8 mouse cellular contexts compared by ENCODE assay signal in the genomic region with DNA sequence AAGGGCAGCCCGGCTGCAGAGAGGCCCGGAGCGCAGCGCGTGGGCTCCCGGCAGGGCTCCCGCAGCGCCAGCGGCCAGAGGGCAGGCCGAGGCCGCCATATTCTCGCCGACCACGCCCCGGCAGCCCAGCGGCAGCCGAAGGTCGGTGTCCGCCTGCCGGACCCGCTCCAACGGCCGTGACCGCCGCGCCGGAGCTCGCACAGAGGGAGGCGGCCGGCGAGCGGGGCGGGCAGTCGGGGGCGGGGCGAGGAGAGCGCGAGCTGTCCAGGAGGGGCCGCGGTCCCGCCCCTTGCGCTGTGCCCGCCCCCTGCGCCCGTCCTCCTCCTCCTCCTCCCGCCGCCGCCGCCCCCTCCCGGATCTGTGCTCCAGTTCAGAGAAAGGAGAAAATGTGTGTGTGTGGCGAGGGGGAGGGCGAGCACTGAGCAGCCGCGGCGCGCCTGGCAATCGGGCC. TPM values are rescaled to one million over a fixed set of nuclear protein-coding genes. Genes with fewer than 3 reads are reported as not detected.
DNase-seq lines count a peak whose midpoint lies in the region; ATAC-seq and TF ChIP-seq lines count a peak whose summit lies in the region.

No protein-coding gene starts in this region.

- in situ Hi-C loops in Patski (cut with MboI; ENCODE audit: low pct_unique_long_range_greater_than_20kb): no loop called here

- CTCF ChIA-PET in Patski (lab: Charles Lee): no interaction called here

- POLR2A ChIA-PET in Patski (lab: Charles Lee): interaction anchor here (0.9 to 1.4 kb wide), 2 partner anchors 62 to 66 kb away, joined by 3 read pairs; no protein-coding TSS in a partner anchor

- peak; percentile 95 for ATAC-seq in Patski
- ATAC-seq in hindbrain, embryonic 13.5 days (ENCODE audit: low FRiP score): peak; percentile 90

- peak; percentile 33 for DNase-seq in Patski (ENCODE audit: low read depth, low spot score)
- DNase-seq in cerebellum, postnatal 10 days: peak; percentile 97 to 99
- peak; percentile 69 to 81 for DNase-seq in frontal cortex, postnatal 14 days (ENCODE audit: low spot score in 2 of 2)
- peak; percentile 80 for DNase-seq in left cerebral cortex, adult 11 months (ENCODE audit: low spot score)
- peak; percentile 95 for DNase-seq in lung, postnatal 36 days
- peak; percentile 95 for DNase-seq in retina, postnatal 1 day
- peak; percentile 88 for DNase-seq in thymus, postnatal 4 days

- TF ChIP-seq CTCF in Patski (IDR thresholded peaks at IDR 0.05): no peak

- 0% methylated on average over 21 of the region's 57 CpGs for WGBS in hindbrain, embryonic 13.5 days

- peak overlapping the region; percentile 80 for H3K4me2 ChIP-seq in hindbrain, embryonic 13.5 days

- H3K4me3 ChIP-seq in hindbrain, embryonic 13.5 days: peak overlapping the region; percentile 93

- peak overlapping the region; percentile 100 for H3K9ac ChIP-seq in hindbrain, embryonic 13.5 days

- peak overlapping the region; percentile 99 for H3K27ac ChIP-seq in hindbrain, embryonic 13.5 days

- no peaks in the 10 kb centered on the region for H3K36me3 ChIP-seq in hindbrain, embryonic 13.5 days

- peaks cover 21% of the 10 kb centered on the region for H3K4me1 ChIP-seq in hindbrain, embryonic 13.5 days (replicated peaks)

- H3K27me3 ChIP-seq in Patski: no peaks in the 10 kb centered on the region
- H3K27me3 ChIP-seq in hindbrain, embryonic 13.5 days: no peaks in the 10 kb centered on the region

- no peaks in the 10 kb centered on the region for H3K9me3 ChIP-seq in hindbrain, embryonic 13.5 days

RNA-seq across cellular contexts. Expression of a gene that starts 0.3 kb away (rescaled TPM):
- 76.6 TPM for polyA plus RNA-seq in Patski (2021)
- 78.7 and 79.8 TPM in 2 replicates for polyA plus RNA-seq in hindbrain, embryonic 13.5 days (2015; fragmentation: Nextera tagmentation; extraction: Ambion mirVana)

Comparison
In these comparisons a context has a peak if more than half of its experiments do, and no peak if none do; other contexts are left out.
1. Peak in every context shown above with its lines: DNase-seq, ATAC-seq, H3K4me3 ChIP-seq and H3K27ac ChIP-seq.
2. DNase-seq: peak in every context shown above with its lines; median percentile 98 in cerebellum, postnatal 10 days; 95 in lung, postnatal 36 days; 95 in retina, postnatal 1 day; 88 in thymus, postnatal 4 days; 80 in left cerebral cortex, adult 11 months; 75 in frontal cortex, postnatal 14 days; 33 in Patski.